Mouse (Mus musculus) heart, adult 11 months (tissue): ENCODE measurements around the gene Mavs.

Experiments
- DNase-seq: peaks from one replicate; pipeline ENCODE4 v3.0.0; 2022

Gene Mavs

DNA sequence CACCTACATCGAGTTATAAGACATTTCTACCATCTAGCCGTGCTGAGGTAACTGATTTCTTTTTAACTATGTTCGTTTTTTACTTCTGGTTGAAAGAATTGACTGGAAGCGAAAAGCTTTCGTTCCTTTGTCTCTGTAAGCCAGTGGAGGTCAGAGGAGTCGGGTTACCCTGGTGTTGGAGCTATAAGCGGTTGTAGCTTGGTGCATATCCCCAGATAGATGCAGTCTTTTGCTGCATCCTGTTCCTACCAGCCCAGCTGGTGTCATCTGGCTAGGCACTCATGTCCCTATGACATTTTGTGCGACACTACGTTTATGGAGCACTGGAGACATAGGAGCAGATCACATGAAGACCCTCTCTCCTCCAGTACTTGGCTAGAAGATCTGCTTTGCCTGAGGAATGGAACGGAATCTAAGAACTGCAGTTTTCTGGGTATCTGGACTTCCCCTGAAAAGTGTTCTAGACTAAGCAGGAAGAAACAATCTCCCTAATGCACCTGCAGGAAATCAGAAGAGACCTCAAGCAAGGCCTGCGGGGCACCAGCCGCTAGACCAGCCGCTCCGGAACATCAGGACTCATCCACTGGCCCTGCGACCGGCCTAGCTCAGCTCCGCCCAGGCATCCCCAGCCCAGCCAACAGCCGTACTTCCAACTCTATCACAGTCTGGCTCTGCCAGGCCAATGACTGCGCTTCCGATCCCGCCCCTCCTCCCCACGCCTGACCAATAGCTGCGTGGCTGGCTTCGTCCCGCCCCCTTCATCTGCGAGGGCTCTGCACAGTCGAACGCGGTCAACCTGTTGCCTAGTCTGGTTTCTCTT lies at the start of gene Mavs:
Mavs (plus strand) TSS at position 757 of the 820 bp plus-strand sequence.
- peak; percentile 100 for DNase-seq

DNA sequence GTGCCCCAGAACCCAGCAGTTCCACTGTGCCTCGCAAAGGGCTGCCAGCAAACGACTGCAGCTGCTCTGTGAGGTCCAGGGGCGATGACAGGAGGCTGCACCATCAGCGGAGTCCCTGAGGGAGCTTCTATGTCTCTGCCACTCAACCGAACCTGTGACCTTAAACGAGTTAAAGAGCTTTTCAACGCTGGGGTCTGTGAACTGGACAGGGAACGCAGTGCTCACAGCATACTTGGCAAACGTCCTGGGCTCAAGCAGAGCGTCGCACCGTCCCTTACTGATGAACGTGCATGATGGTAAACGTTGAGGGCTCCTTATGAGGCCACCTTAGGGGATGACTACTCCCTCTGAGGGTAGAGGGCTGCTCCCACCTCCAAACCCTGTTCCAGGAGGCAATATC lies 47.5 kb upstream of the Mavs start:
- DNase-seq, result no peak

DNA sequence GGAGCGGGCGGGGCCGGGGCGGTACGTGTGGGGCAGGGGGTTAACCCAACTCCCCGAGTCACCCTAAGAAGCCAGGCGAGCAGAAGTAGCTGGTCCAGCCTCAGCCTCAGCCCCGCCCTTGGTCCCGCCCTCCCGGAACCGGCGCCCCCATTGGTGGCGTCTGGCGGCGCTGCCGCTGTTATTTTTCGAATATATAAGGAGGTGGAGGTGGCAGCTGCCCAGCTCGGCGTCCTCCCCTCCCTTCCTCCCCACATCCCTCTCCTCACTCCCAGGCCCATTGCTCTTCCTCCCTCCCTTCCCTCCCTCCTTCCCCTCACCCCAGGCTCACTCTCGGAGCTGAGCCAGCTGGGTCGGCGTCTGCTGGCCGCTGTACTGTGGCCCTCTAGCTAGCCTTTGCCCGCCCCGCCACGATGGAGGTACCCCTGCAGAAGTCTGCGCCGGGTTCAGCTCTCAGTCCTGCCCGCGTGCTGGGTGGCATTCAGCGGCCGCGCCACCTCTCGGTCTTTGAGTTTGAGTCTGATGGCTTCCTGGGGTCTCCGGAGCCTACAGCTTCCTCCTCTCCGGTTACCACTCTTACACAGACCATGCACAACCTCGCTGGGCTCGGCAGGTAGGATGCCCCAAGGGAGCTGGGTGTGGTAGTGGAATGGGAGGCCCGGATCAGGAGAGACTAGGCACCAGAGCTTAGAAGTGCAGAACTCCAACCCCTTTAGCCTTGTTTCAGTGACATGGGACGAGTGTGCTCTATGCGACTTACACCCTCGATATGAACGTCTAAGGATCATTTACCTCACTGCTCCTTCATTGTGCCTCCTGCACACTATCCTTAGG lies 46.9 kb upstream of the Mavs start, which contains the start of the genes Cdc25b and Spef1:
Cdc25b (plus strand) TSS at position 179 of the 831 bp plus-strand sequence.
Spef1 (minus strand) TSS at position 512 of the 831 bp plus-strand sequence.
- peak; percentile 99 for DNase-seq

DNA sequence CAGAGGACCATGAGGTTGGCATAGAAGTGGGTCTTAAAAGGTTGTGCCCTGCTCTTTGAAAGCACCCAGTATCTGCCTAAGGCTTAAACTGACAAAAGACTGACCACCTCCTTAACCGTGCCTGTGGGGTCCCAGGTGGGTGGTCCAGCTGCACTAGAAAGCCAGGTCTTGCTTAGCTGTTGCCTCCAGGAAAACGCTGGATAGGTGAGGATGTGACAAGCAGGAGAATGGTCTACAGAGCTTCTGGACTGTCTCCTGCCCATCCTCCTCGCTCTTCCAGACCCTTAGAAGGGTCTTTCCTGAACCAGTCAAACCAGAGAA lies 46.3 kb upstream of the Mavs start:
- peak; percentile 82 for DNase-seq

DNA sequence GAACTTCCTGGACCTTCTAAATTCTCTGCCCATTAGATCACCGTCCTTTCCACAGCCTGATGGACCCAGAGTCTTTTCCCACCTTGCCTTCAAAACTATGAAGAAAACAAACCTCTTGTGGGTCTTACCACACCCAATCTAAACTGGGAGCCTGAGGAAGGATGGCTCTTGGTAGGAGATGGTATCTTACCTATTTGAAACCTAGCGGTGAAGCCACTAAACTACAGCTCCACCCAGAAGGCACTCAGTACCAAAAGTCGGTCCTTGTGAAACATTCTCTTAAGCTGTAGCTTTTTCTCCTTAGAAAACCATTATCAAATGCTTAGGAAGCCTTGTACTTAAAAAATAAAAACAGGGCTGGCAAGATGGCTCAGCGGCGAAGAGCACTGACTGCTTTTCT lies 45.6 kb upstream of the Mavs start:
- no peak for DNase-seq

DNA sequence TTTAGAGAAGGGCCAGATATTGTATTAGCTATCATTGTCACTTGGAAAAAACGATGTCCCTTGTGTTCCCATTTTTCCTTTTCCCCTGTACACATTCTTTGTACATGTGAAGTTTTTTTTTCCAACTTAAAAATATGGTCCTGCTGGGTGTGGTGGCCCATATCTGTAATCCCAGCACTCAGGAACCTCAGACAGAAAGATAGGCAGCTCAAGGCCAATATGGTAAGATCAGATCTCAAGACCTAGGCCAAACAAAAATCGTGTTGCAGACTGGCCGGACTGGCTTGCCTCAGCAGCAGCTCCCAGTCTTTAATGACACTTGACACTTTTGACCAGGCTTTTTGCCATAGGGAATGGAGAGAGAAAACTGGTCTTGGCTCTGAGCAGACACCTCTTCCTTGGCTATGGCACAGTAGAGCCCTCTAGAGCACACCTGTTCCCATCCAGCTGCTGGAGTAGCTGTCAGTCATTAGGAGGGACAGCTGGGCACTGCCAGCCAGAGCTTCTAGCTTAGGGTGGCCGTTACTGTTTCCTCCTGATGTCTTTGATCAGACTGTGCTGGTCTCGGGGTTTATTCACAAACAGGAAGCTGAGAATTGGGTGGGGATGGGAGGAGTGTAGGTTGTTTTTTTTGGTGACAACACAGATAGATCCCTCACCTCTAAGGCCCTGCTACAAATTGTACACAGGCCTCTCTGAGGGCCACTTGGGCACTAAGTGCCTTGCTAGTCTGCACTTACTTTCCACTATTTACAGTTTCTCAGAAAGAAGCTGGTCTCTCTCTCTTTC lies 44.1 kb upstream of the Mavs start:
- DNase-seq, result peak; percentile 77

DNA sequence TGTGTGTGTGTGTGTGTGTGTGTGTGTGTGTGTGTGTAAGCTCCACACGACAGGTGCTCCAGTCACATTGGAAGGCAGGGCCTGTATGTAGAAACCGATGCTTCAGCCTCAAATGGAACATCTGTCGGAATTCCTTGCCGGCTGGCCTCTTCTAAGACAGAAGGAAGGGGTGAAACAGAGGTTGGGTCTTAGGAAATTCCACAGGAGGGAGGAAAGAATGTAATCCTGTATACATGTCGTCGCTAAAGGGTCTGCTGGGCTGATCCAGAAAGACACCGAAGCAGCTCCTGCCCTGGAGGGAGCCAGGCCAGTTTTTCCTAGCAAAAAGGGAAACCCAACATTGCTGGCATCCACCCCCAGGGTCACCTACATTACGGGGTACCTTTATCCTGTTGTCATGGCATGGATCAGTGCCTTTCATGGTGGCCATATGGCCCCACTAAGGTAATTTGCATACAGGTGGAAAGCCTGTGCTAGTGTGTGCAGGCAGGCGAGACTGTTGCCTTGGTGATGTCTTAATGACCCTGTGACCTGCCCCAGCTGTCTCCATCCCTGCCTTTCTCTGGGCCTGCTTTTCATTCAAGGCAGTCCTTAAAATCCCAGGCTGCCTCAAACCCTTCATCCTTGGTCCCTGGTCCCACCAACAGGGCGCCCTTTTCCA lies 43.4 kb upstream of the Mavs start:
- peak; percentile 93 for DNase-seq

DNA sequence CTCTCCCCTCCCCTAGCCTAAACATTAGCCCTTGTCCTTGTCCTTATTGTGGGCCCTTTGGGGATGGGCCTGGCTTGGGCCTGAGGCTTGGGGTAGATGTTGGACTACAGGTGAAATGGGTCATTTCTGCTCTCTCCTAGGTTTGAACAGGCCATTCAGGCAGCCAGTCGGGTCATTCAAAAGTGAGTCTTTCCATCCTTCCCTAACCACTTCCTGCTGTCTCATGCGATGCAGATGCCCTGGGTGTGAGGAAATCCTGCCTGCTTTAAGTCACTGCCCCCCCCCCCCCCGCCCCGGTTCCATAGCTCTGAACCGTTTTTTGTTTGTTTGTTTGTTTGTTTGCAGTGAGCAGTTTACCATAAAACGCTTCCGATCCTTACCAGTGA lies 42.9 kb upstream of the Mavs start:
- peak; percentile 86 for DNase-seq

DNA sequence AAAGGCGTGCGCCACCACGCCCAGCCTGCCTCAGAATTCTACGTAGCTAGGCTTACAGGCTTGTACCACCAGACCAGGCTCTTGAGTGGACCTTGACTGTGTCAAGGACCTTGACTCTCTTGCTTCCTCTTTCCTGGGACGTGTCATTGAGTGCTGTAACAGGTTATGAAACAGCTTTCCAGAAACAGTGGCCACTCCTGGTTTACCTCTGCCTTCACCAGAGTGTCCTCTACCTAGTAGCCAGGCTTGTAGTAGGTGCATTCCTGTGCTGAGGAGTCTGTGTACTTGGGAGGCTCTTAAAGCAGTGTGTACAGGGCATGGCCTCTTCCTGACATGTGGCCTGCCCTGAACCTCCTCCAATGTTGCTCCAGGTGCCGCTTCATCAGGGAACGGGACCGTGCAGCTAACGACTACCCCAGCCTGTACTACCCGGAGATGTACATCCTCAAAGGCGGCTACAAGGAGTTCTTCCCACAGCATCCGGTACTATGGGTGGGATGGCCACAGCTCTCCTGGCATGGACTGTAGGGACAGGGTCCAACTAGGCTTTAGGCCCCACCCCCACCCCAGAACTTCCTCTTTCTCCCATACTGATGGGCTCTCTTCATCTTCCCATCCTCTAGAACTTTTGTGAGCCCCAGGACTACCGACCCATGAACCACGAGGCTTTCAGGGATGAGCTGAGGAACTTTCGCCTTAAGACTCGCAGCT lies 37.1 kb upstream of the Mavs start:
- DNase-seq, result peak; percentile 92

DNA sequence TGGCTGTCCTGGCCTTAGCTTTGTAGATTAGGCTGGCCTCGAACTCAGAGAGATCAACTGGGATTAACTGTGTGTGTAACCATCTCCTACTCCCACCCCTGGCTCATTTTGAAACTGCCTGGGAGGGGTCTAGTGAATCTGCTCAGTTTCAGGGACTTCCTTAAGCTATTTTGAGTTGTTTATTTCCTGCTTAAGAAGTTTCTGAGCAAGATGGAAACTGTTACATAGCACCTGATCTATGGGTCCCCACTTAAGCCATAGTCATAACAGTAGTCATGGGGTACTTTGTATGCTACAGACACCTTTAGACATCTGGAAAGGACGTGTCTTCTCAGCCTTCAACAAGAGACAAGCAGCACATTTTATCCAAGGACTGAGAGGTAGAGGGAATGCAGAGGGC lies 33.2 kb upstream of the Mavs start:
- no peak for DNase-seq

DNA sequence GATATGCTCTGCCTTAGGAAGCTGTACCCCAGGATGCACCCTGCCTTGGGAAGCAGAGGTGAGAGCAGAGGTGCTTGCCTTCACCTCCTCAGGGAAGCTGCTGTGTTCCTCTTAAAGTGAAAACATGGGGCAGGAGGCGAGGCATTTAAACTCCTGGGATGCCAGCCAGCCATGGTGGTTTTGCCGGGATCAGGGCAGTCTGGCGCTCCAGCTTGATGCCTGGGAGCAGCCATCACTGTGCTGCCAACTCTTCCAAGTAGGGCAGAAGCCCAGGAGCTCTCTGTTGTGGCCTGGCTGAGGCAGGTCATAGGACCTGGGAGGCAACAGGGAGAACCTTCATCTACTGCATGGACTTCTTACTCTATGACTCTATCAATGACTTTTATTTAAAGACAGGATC lies 32.6 kb upstream of the Mavs start:
- DNase-seq, result no peak

DNA sequence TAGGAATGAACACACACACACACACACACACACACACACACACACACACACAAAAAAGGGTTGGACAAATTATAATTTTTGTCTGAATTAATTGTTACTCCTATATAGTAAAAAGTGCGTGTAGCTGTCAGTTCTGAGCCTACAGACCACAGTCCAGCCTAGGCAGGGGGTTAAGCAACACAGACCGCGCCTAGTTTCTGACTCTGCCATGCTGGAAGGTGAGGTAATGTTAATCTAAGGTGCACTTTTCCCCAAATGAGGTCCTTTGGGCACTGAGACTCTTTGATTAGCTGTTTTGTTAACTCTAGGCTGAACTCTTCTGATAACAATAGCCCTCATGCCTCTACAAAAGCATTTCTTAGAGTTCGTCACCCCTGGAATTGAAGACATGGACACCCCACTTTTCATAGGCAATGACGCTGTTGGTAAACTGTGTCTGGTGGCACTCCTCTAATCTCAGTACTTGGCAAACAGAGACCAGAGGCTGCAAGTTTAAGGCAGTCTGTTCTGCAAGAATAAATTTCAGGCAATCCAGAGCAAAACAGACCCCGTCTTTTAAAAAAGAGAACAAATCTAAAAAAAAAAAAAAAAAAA lies 29.9 kb upstream of the Mavs start:
- no peak for DNase-seq

DNA sequence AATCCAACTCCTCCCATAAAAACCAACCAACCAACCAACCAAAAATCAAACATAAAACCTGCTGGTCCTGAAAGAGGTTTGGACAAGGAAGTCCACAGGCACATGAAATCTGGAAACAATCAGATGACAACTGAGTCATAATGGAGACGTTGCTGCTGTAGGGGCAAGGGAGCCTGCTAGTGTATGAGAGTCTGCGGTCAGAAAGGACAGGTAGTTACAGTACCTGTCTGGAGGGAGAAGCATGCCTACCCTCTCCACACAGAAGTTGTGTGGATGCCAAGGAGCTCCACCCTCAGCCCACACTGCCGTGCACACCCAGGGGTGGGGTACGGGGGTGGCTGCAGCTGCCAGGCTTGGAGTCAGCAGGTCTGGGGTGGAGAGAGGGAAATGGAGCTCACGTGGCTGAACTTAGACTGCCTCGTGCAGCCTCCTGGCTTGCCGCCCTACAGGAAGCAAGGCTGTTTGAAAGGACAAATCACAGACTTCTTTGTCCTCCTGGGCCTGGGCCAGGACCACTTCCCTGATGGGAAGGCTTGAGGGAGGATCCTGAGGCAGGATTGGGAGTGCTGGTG lies 29.4 kb upstream of the Mavs start:
- peak; percentile 100 for DNase-seq

DNA sequence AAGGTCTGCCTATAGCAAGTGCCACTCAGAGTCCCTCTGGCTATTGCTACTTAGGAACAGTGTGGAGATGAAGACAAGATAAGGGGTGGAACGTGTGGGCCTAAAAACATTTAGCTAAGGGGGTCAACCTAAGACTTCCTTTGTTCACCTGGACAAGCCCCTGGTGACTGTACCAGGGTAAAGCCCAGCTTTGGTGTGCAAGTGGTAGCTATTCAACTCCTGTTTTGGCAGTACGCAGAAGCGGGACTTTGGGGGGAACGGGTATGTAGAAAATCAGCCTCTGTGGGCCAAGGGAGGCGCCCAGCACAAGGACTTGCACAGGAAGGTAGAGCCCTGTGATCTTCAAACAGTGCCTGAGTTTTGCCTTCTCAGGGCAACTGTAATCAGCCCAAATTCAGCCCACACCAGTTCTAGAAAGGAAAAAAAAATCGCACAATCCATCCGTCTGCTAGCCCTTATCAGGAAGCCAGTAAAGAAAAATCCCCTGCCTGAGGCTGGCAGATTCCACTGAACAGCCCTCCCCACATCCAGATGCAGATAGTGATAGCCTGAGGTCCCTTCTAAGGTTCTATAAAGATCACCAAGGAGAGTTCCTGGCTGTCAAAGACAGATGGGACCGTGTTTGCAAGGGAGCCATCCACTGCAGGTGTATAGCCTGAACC lies 28.2 kb upstream of the Mavs start:
- peak; percentile 93 for DNase-seq

DNA sequence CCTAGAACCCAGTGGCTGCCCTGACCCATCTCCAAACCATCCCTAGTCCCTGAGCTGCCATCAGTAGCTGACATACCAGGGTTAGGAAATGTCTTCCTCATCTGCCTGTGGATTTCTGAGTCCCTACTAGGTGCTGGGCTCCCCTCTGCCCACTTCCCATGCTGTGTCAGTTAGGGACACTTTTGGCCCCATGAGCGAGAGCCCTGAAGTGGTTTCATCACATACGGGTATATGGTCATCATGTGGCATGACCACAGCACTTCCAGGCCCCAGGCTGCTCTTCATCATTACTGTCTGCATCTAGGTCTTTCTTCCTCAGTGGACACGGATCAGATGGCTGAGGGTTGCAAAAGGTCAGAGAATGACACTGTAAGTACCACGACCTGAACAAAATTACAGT lies 27.1 kb upstream of the Mavs start, which contains the start of gene Ap5s1:
Ap5s1 (plus strand) TSS at position 301 of the 400 bp plus-strand sequence.
- DNase-seq, result no peak

DNA sequence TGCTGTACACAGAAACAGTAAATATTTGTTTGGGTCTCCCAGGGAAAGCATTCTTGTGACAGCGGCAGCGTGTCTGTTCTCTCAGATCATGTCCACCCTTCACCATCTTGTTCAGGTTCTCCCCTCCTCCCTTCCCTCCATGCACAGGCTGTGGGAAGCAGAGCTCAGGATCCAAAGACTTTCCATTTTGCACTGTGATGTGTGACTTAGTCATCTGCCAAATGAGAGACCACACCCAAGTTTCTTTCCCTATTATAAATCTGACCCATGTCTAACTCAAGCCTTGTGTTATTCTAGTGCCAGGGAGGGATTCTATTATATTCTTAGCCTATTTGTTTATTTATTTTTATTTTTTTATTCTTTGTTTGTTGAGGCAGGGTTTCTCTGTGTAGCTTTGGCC lies 25.5 kb upstream of the Mavs start:
- no peak for DNase-seq

DNA sequence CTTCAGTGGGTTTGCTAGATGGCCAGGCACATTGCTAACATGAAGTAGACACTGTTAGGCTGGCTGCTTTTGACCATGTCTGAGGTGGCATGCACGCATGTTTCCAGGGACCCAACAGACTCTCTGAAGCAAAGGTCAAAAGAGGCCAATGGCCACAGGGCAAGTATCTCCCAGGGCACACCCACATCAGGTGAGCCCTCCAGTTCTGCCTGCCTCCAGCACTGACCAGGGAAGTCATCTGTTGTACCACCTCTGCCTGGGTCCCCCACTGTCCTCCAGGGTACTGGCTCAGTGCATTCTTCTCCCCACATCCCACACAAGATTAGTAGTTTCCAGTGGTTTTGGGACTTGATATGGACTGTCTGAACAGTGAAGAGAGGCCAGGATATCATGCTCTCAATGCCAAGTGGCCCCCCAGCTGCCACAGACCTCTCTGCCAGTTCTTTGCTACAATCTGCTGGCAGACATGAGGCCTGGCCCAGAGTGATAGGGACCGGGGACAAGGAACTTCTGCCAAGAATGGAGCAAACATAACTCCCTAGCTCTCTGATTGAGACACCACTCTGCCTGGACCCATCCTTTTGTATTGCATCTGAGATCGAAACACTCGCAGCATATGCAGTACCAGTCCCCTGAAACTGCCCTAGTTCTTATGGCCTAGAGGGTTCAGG lies 24.6 kb upstream of the Mavs start:
- DNase-seq, result peak; percentile 96

DNA sequence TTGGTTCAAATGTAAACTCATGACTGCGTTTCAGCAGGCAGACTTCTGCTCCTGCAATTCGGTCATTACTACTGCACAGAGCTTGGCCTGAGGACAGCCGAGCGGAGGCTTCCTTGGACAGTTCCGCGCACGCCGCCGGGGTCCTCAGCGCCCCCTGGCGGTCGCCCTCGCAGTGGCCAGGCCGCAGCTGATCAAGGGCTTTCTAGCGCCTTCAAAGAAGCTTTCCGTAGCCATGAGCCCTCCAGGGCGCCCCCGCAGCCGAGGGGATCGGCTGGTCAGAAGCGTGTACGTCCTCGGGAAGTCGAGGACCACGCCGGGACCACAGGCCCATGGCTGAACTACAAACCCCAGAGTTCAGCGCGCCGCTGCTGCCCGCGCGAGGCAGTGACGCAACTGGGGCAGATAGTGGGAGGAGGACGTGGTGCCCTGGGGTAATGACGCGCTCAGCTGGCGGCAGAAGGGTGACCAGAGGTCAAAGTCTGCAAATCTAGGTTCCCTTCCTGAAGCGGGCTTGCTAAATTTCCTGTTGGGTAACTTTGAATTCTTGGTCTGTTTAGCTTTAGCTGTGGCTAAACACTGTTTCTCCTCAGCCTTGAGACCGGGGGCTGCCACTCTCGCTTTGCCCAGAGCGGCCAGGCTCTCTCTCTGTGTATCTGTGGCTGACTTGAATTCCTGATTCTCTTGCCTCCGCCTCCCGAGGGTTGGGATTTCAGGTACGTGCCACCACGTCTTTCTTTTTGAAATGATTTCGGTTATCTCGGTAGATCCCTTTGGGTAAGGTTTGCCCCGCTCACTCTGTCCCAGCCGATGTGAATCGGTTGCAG lies 23.7 kb upstream of the Mavs start:
- DNase-seq, result peak; percentile 100

DNA sequence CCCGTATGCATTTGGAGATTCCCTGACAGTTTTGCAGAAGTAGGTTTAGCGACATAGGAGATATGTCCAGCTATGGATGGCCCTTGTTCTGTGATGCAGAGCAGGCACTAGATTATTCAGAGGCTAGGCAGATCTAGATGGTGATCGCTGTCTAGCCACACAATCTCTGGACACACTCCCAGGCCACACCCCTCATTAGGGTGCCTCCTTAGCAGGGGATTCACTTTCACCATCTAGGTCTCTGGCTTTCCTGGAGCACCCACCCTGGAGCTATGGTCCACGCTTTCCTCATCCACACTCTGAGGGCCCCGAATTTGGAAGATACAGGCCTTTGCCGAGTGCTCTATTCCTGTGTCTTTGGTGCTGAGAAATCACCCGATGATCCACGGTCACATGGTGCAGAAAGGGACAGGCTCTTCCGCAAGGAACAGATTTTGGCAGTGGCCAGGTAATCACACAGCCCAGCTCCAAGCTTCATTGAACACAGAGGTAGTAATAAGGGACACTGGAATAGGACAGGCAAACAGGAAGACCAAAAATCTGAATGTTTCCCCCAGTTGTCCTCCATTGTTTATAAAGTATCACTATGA lies 22.7 kb upstream of the Mavs start:
- DNase-seq, result peak; percentile 96
